In genomic region chr1:78421749-78422148, GRCm38 (mm10) we compare ENCODE assay signal across 24 mouse cellular contexts.
DNase-seq lines count a peak whose midpoint lies in the region; ATAC-seq and TF ChIP-seq lines count a peak whose summit lies in the region.
"Had no signal": no experiment of that assay in that cellular context is flagged by ENCODE, and none has a peak within 500 bp of the region (broad histone marks: within the 10 kb centered on the region; RNA-seq: fewer than 3 reads in every experiment).

No protein-coding gene starts in this region.

- no peak for TF ChIP-seq POLR2A in spleen, adult 2 months (IDR thresholded peaks at IDR 0.05; ENCODE audit: low read depth, low read length)

- no peaks in the 10 kb centered on the region for H3K27me3 ChIP-seq in embryonic facial prominence, embryonic 14.5 days (replicated peaks; ENCODE audit: control insufficient read depth, insufficient read depth, low read length)
- no peaks in the 10 kb centered on the region for H3K27me3 ChIP-seq in embryonic facial prominence, embryonic 10.5 days (replicated peaks; ENCODE audit: low read depth, poor library complexity, severe bottlenecking)
- no peaks in the 10 kb centered on the region for H3K27me3 ChIP-seq in megakaryocyte, embryonic 14.5 days (replicated peaks)
- no peaks in the 10 kb centered on the region for H3K27me3 ChIP-seq in spleen, adult 2 months (ENCODE audit: control insufficient read depth, insufficient read depth, low read length)
- H3K27me3 ChIP-seq: CH12.LX; embryonic facial prominence, embryonic 12.5 days; forebrain, embryonic 15.5 days; Patski had no signal

- peak; percentile 56 for DNase-seq in embryonic facial prominence, embryonic 14.5 days (ENCODE audit: low spot score)
- no peak for DNase-seq in embryonic facial prominence, embryonic 10.5 days (ENCODE audit: low spot score)
- no peak for DNase-seq in spleen, adult 2 months (ENCODE audit: low read depth in 1 of 2, low spot score in 2 of 2)
- no peak for DNase-seq in spleen, postnatal 14 days (ENCODE audit: low spot score in 2 of 2)
- DNase-seq: adrenal gland, adult 8-10 months; adrenal gland, postnatal 14 days; adrenal gland, postnatal 36 days; B cell, adult 2 months; cerebellum, adult 11 months; cerebellum, adult 18-20 months; cerebellum, adult 8-10 months; cerebellum, adult 9-11 months; cerebellum, postnatal 14 days; cerebellum, postnatal 36 days; embryo, embryonic 11 days; forebrain, postnatal 0 days had no signal

- H3K4me3 ChIP-seq in embryonic facial prominence, embryonic 14.5 days (ENCODE audit: low read depth, low read length) = no peak overlapping the region
- no peak overlapping the region for H3K4me3 ChIP-seq in embryonic facial prominence, embryonic 10.5 days
- H3K4me3 ChIP-seq in megakaryocyte, embryonic 14.5 days (replicated peaks) = peak overlapping the region; percentile 15
- no peak overlapping the region for H3K4me3 ChIP-seq in spleen, adult 2 months (ENCODE audit: extremely low read depth, insufficient read depth, insufficient read length)
- H3K4me3 ChIP-seq: embryonic facial prominence, embryonic 12.5 days; forebrain, embryonic 13.5 days; forebrain, embryonic 15.5 days had no signal

- 64% methylated on average over 5 of the region's 5 CpGs for WGBS in embryonic facial prominence, embryonic 14.5 days
- WGBS in embryonic facial prominence, embryonic 10.5 days = 89% methylated on average over 5 of the region's 5 CpGs
- WGBS in spleen, adult 2 months = 92% methylated on average over 5 of the region's 5 CpGs

- H3K4me1 ChIP-seq in embryonic facial prominence, embryonic 14.5 days (ENCODE audit: control insufficient read depth, insufficient read depth, low read length) = peaks cover under 1% of the 10 kb centered on the region; the same call in 1 of the 2 replicates
- peaks cover 5% of the 10 kb centered on the region; the same call in 1 of the 2 replicates for H3K4me1 ChIP-seq in embryonic facial prominence, embryonic 10.5 days
- H3K4me1 ChIP-seq in megakaryocyte, embryonic 14.5 days = peaks cover 91% of the 10 kb centered on the region
- peaks cover 23% of the 10 kb centered on the region; the same call in 1 of the 2 replicates for H3K4me1 ChIP-seq in spleen, adult 2 months (ENCODE audit: control insufficient read depth, insufficient read depth, insufficient read length)

- no peak; the same call in 1 of the 2 replicates for ATAC-seq in embryonic facial prominence, embryonic 14.5 days (ENCODE audit: low read depth)
- no peak for ATAC-seq in megakaryocyte, adult 5-6 weeks (ENCODE audit: poor library complexity, severe bottlenecking)
- ATAC-seq: forebrain, embryonic 13.5 days; forebrain, embryonic 15.5 days; forebrain, postnatal 0 days; Patski had no signal

- TF ChIP-seq CTCF in spleen, adult 2 months (IDR thresholded peaks at IDR 0.05; ENCODE audit: extremely low read depth, insufficient read depth, insufficient read length, insufficient replicate concordance) = no peak

- H3K4me2 ChIP-seq in embryonic facial prominence, embryonic 14.5 days (ENCODE audit: low read depth, low read length) = no peak overlapping the region
- H3K4me2 ChIP-seq: embryonic facial prominence, embryonic 12.5 days; forebrain, embryonic 13.5 days; forebrain, embryonic 15.5 days had no signal

- no peaks in the 10 kb centered on the region for H3K9me3 ChIP-seq in embryonic facial prominence, embryonic 14.5 days (ENCODE audit: control insufficient read depth, low read length)
- H3K9me3 ChIP-seq in embryonic facial prominence, embryonic 10.5 days = no peaks in the 10 kb centered on the region
- H3K9me3 ChIP-seq in megakaryocyte, embryonic 14.5 days = no peaks in the 10 kb centered on the region
- H3K9me3 ChIP-seq: embryonic facial prominence, embryonic 12.5 days; forebrain, embryonic 13.5 days; forebrain, embryonic 15.5 days; G1E had no signal

- no peak overlapping the region for H3K27ac ChIP-seq in embryonic facial prominence, embryonic 14.5 days (replicated peaks; ENCODE audit: low read depth, low read length)
- H3K27ac ChIP-seq in embryonic facial prominence, embryonic 10.5 days (replicated peaks) = no peak overlapping the region
- H3K27ac ChIP-seq in spleen, adult 2 months (ENCODE audit: insufficient read depth, low read length) = peak overlapping the region; percentile 83
- H3K27ac ChIP-seq: embryonic facial prominence, embryonic 12.5 days; forebrain, embryonic 13.5 days; forebrain, embryonic 15.5 days had no signal

- peaks cover 21% of the 10 kb centered on the region; the same call in 1 of the 2 replicates for H3K36me3 ChIP-seq in embryonic facial prominence, embryonic 14.5 days (ENCODE audit: control insufficient read depth, insufficient read depth, low read length)
- H3K36me3 ChIP-seq in embryonic facial prominence, embryonic 10.5 days (replicated peaks) = peaks cover 63% of the 10 kb centered on the region
- H3K36me3 ChIP-seq in megakaryocyte, embryonic 14.5 days (replicated peaks; ENCODE audit: low read length) = peaks cover 69% of the 10 kb centered on the region
- peaks cover 8% of the 10 kb centered on the region; the same call in 1 of the 2 replicates for H3K36me3 ChIP-seq in spleen, adult 2 months (ENCODE audit: control insufficient read depth, insufficient read depth, low read length)

- no peak overlapping the region for H3K9ac ChIP-seq in embryonic facial prominence, embryonic 14.5 days (ENCODE audit: low read depth, low read length)
- H3K9ac ChIP-seq: embryonic facial prominence, embryonic 12.5 days; forebrain, embryonic 13.5 days; forebrain, embryonic 15.5 days; forebrain, postnatal 0 days had no signal
